Mouse (Mus musculus) cerebellum, adult 2 months (tissue): Measurements from ENCODE around the gene Spata31d1d. TPM values are rescaled to one million over a fixed set of nuclear protein-coding genes. Genes with fewer than 3 reads are reported as not detected.
A peak's percentile ranks its signal among the peaks of the same experiment; 100 is the strongest.
"Not testable (repeated sequence)": the region's sequence is repeated elsewhere in the genome, so short reads cannot be mapped to it uniquely, and the experiment has no call there.

Source experiments
- DNase-seq, 2 experiments: peaks; one replicate each; pipeline ENCODE4 v3.0.0; 2021
- H3K27ac ChIP-seq: fragments of 200-500 bp; 2 replicates; pipeline ENCODE4 v1.5.1; 2012; ENCODE audit warnings: low read length, control low read depth, inconsistent platforms; ENCODE audit not compliant: insufficient read depth
- H3K27me3 ChIP-seq: fragments of 200-500 bp; 2 replicates; pipeline ENCODE4 v1.6.1; 2012; ENCODE audit warnings: inconsistent platforms, mild to moderate bottlenecking, low read length, moderate library complexity; ENCODE audit not compliant: control insufficient read depth, insufficient read depth
- H3K4me1 ChIP-seq: fragments of 200-500 bp; 2 replicates; pipeline ENCODE4 v1.6.1; 2011; ENCODE audit warnings: low read length; ENCODE audit not compliant: control insufficient read depth, insufficient read depth
- H3K4me3 ChIP-seq: fragments of 200-500 bp; replicated peaks from 2 replicates; pipeline ENCODE3; 2011; ENCODE audit warnings: mild to moderate bottlenecking, low read depth, low read length, control low read depth; ENCODE audit not compliant: insufficient read depth
- CTCF ChIP-seq: fragments of 200-500 bp; IDR thresholded peaks from 2 replicates; pipeline ENCODE4 v1.5.1; 2011; ENCODE audit warnings: low read depth, mild to moderate bottlenecking, control low read depth, low read length, moderate library complexity, borderline replicate concordance; ENCODE audit not compliant: insufficient read depth
- POLR2A ChIP-seq: fragments of 200-500 bp; IDR thresholded peaks from 2 replicates; pipeline ENCODE4 v1.6.1; 2011; ENCODE audit warnings: low read length, control low read depth, borderline replicate concordance; ENCODE audit not compliant: insufficient read depth
- WGBS: fragments of 180-500 bp; shearing (Covaris S2); methylation state at CpG from one replicate; pipeline ENCODE4 v1.1.7; 2018; 5-methylcytosine and 5-hydroxymethylcytosine counted together
- polyA plus RNA-seq: library from polyadenylated mRNA; depleted of rRNA; stranded (reverse); fragments of >200 nt; gene quantifications from 2 replicates; pipeline ENCODE4 v1.2.3, GENCODE M21; 2012

The Spata31d1d gene
- polyA plus RNA-seq, 1 experiment, result 0.03 TPM

GRCm38 (mm10) chr13:59726139-59726867, 5.2 kb downstream of the Spata31d1d start:
- H3K27ac ChIP-seq, result no peak overlapping the region
- no peak for DNase-seq
- TF ChIP-seq CTCF (no peak), POLR2A (no peak)
- H3K4me3 ChIP-seq, result peak overlapping the region; percentile 21
- no peaks in the 10 kb centered on the region for H3K4me1 ChIP-seq
- H3K27me3 ChIP-seq, result no peaks in the 10 kb centered on the region
- WGBS, result 38% methylated on average over 29 of the region's 29 CpGs

- H3K27ac ChIP-seq, DNase-seq, H3K4me3 ChIP-seq, H3K27me3 ChIP-seq, H3K4me1 ChIP-seq: not testable (repeated sequence)
- 84% methylated on average over 1 of the region's 1 CpGs for WGBS
These were observed 9.5 kb downstream of the Spata31d1d start for GRCm38 (mm10) chr13:59722089-59722488.

- no peak overlapping the region for H3K27ac ChIP-seq
- H3K27me3 ChIP-seq, result no peaks in the 10 kb centered on the region
- no peak overlapping the region for H3K4me3 ChIP-seq
- DNase-seq, result no peak
- WGBS, result 86% methylated on average over 1 of the region's 1 CpGs
- TF ChIP-seq POLR2A, result no peak
- TF ChIP-seq CTCF, result no peak
- H3K4me1 ChIP-seq, result no peaks in the 10 kb centered on the region
These were observed 12.1 kb downstream of the Spata31d1d start for GRCm38 (mm10) chr13:59719475-59719874.

GRCm38 (mm10) chr13:59718857-59719440, 12.6 kb downstream of the Spata31d1d start:
- DNase-seq, H3K4me3 ChIP-seq, H3K4me1 ChIP-seq, H3K27me3 ChIP-seq, H3K27ac ChIP-seq: not testable (repeated sequence)
- WGBS, result 57% methylated on average over 6 of the region's 6 CpGs

- Histone ChIP-seq H3K4me1 (no peaks in the 10 kb centered on the region), H3K27ac (no peak overlapping the region), H3K4me3 (no peak overlapping the region), H3K27me3 (no peaks in the 10 kb centered on the region)
- TF ChIP-seq CTCF (no peak), POLR2A (no peak)
- DNase-seq, result no peak
- 47% methylated on average over 3 of the region's 3 CpGs for WGBS
These were observed 17.8 kb downstream of the Spata31d1d start for GRCm38 (mm10) chr13:59713710-59714109.

- H3K27me3 ChIP-seq, H3K4me3 ChIP-seq, H3K27ac ChIP-seq, DNase-seq, H3K4me1 ChIP-seq: not testable (repeated sequence)
- 64% methylated on average over 3 of the region's 3 CpGs for WGBS
These were observed 19.6 kb downstream of the Spata31d1d start, which contains the start of gene Spata31d1b for GRCm38 (mm10) chr13:59711984-59712383. Gene Spata31d1b, plus strand, starts transcription at chr13:59712284.

- Histone ChIP-seq H3K4me3 (no peak within 1 kb of the TSS), H3K27me3 (no peaks in the 10 kb centered on the region)
- WGBS, result 90% methylated on average over 15 of the region's 15 CpGs
These were observed 21.3 kb downstream of the Spata31d1d start, which contains the start of gene Spata31d1a for GRCm38 (mm10) chr13:59710230-59710629. Gene Spata31d1a, minus strand, starts transcription at chr13:59710330.

GRCm38 (mm10) chr13:59704562-59704961, 27.0 kb downstream of the Spata31d1d start:
- H3K27me3 ChIP-seq, result no peaks in the 10 kb centered on the region
- TF ChIP-seq CTCF (no peak), POLR2A (no peak)
- no peak overlapping the region for H3K4me3 ChIP-seq
- H3K4me1 ChIP-seq, result no peaks in the 10 kb centered on the region
- WGBS, result 61% methylated on average over 12 of the region's 12 CpGs
- H3K27ac ChIP-seq, result no peak overlapping the region
- DNase-seq, result no peak

More at GRCm38 (mm10) chr13:59710230-59710629, 21.3 kb downstream of the Spata31d1d start, which contains the start of gene Spata31d1a:
- no peak for DNase-seq
- TF ChIP-seq CTCF (no peak), POLR2A (no peak)
- no peaks in the 10 kb centered on the region for H3K4me1 ChIP-seq
- no peak within 1 kb of the TSS for H3K27ac ChIP-seq
